Mouse (Mus musculus) brain, embryonic 14.5 days (tissue): ENCODE data around the gene Nccrp1. TPM values are rescaled to one million over a fixed set of nuclear protein-coding genes. Genes with fewer than 3 reads are reported as not detected.
"Not testable (repeated sequence)": the region's sequence is repeated elsewhere in the genome, so short reads cannot be mapped to it uniquely, and the experiment has no call there.

Experiments used
- DNase-seq: peaks from one replicate; pipeline ENCODE4 v3.0.0-alpha.2; 2011; ENCODE audit warnings: low read depth
- CTCF ChIP-seq: fragments of 200-500 bp; IDR thresholded peaks from 2 replicates; pipeline ENCODE4 v1.5.1; 2012; ENCODE audit warnings: inconsistent platforms, mild to moderate bottlenecking, moderate library complexity, borderline replicate concordance; ENCODE audit not compliant: insufficient read depth, insufficient read length; ENCODE audit errors: extremely low read depth
- POLR2A ChIP-seq: fragments of 200-500 bp; IDR thresholded peaks from 2 replicates; pipeline ENCODE4 v1.6.1; 2012; ENCODE audit warnings: mild to moderate bottlenecking, inconsistent platforms, borderline replicate concordance; ENCODE audit not compliant: poor library complexity, insufficient read depth, insufficient read length, severe bottlenecking; ENCODE audit errors: extremely low read depth
- polyA plus RNA-seq: library from polyadenylated mRNA; depleted of rRNA; stranded (reverse); fragments of >200 nt; gene quantifications from 2 replicates; pipeline ENCODE4 v1.2.3, GENCODE M21; 2012; rRNA removed

Gene Nccrp1
- polyA plus RNA-seq, 1 experiment: 0.08 TPM

GRCm38 (mm10) chr7:28540526-28540925 is 6.5 kb downstream of the Nccrp1 start, which contains the start of gene Sycn:
Gene Sycn (plus strand): TSS chr7:28540885.
- TF ChIP-seq POLR2A: no peak
- no peak for TF ChIP-seq CTCF
- DNase-seq: no peak

GRCm38 (mm10) chr7:28538886-28539285 is 8.2 kb downstream of the Nccrp1 start:
- DNase-seq: not testable (repeated sequence)

- DNase-seq: no peak
- TF ChIP-seq CTCF: no peak
- no peak for TF ChIP-seq POLR2A
Measured at GRCm38 (mm10) chr7:28532005-28532404, 15.0 kb downstream of the Nccrp1 start.

- peak; percentile 57 for DNase-seq
- TF ChIP-seq POLR2A: no peak
- TF ChIP-seq CTCF: peak; percentile 78
Measured at GRCm38 (mm10) chr7:28527922-28528719, 18.9 kb downstream of the Nccrp1 start.

- DNase-seq: not testable (repeated sequence)
Measured at GRCm38 (mm10) chr7:28522536-28522935, 24.5 kb downstream of the Nccrp1 start, which contains the start of gene Ifnl3. Gene Ifnl3 (plus strand): TSS chr7:28522836.

GRCm38 (mm10) chr7:28511441-28511840 is 35.6 kb downstream of the Nccrp1 start:
- DNase-seq: no peak
- TF ChIP-seq POLR2A (no peak), CTCF (no peak)

GRCm38 (mm10) chr7:28510405-28510974 is 36.6 kb downstream of the Nccrp1 start, which contains the start of gene Ifnl2:
Gene Ifnl2 (minus strand): TSS chr7:28510455.
- DNase-seq: not testable (repeated sequence)

GRCm38 (mm10) chr7:28509121-28509520 is 37.9 kb downstream of the Nccrp1 start:
- not testable (repeated sequence) for DNase-seq

GRCm38 (mm10) chr7:28505585-28505984 is 41.5 kb downstream of the Nccrp1 start:
- TF ChIP-seq POLR2A: no peak
- no peak for TF ChIP-seq CTCF
- no peak for DNase-seq

GRCm38 (mm10) chr7:28495426-28495825 is 51.6 kb downstream of the Nccrp1 start:
- TF ChIP-seq POLR2A (no peak), CTCF (no peak)
- peak; percentile 76 for DNase-seq

Other genes starting within 250 kb of the Nccrp1 start
- gene Dll3, start 245.0 kb downstream of the Nccrp1 start, polyA plus RNA-seq: 30.3 and 43.3 TPM in 2 replicates
- gene Timm50, start 235.2 kb downstream of the Nccrp1 start, polyA plus RNA-seq: 105 and 134 TPM in 2 replicates
- 103 and 118 TPM in 2 replicates for gene Supt5, start 208.5 kb downstream of the Nccrp1 start, polyA plus RNA-seq
- gene Rps16, start 196.6 kb downstream of the Nccrp1 start, polyA plus RNA-seq: 1,173 and 1,238 TPM in 2 replicates
- gene Plekhg2, start 174.7 kb downstream of the Nccrp1 start, polyA plus RNA-seq: 20.2 and 35.0 TPM in 2 replicates
- gene Zfp36, start 167.0 kb downstream of the Nccrp1 start, polyA plus RNA-seq: 4.1 and 4.3 TPM in 2 replicates
- 46.5 and 57.7 TPM in 2 replicates for gene Med29, start 154.5 kb downstream of the Nccrp1 start, polyA plus RNA-seq
- 95.0 and 105 TPM in 2 replicates for gene Paf1, start 154.3 kb downstream of the Nccrp1 start, polyA plus RNA-seq
- gene Gmfg, start 109.8 kb downstream of the Nccrp1 start, polyA plus RNA-seq: 2.8 and 3.3 TPM in 2 replicates
- gene Lrfn1, start 95.3 kb downstream of the Nccrp1 start, polyA plus RNA-seq: 61.1 and 87.9 TPM in 2 replicates
- gene Ifnl2, start 36.8 kb downstream of the Nccrp1 start, polyA plus RNA-seq: not detected in 2 replicates
- gene Ifnl3, start 24.4 kb downstream of the Nccrp1 start, polyA plus RNA-seq: not detected in 2 replicates
- not detected in 2 replicates for gene Sycn, start 6.4 kb downstream of the Nccrp1 start, polyA plus RNA-seq
- 83.9 and 92.0 TPM in 2 replicates for gene Samd4b, start 50.9 kb upstream of the Nccrp1 start, polyA plus RNA-seq
- gene Pak4, start 50.9 kb upstream of the Nccrp1 start, polyA plus RNA-seq: 18.9 and 21.3 TPM in 2 replicates
- 0.11 and 0.30 TPM in 2 replicates for gene Acp7, start 84.1 kb upstream of the Nccrp1 start, polyA plus RNA-seq
- 18.0 and 22.0 TPM in 2 replicates for gene Fbxo27, start 145.6 kb upstream of the Nccrp1 start, polyA plus RNA-seq
- 3.3 and 4.1 TPM in 2 replicates for gene Fbxo17, start 169.6 kb upstream of the Nccrp1 start, polyA plus RNA-seq
- gene Mrps12, start 194.6 kb upstream of the Nccrp1 start, polyA plus RNA-seq: 68.0 and 91.1 TPM in 2 replicates
- 22.5 and 27.4 TPM in 2 replicates for gene Sars2, start 194.7 kb upstream of the Nccrp1 start, polyA plus RNA-seq
- gene Ccer2, start 208.9 kb upstream of the Nccrp1 start, polyA plus RNA-seq: 0.33 TPM in 1 of 2 replicates, not detected in the other
- 119 and 125 TPM in 2 replicates for gene Sirt2, start 219.5 kb upstream of the Nccrp1 start, polyA plus RNA-seq
- 32.7 and 34.7 TPM in 2 replicates for gene Nfkbib, start 220.3 kb upstream of the Nccrp1 start, polyA plus RNA-seq
- 0.90 and 1.1 TPM in 2 replicates for gene Rinl, start 241.7 kb upstream of the Nccrp1 start, polyA plus RNA-seq